ENCODE assay signal across 20 mouse cellular contexts in the genomic region with DNA sequence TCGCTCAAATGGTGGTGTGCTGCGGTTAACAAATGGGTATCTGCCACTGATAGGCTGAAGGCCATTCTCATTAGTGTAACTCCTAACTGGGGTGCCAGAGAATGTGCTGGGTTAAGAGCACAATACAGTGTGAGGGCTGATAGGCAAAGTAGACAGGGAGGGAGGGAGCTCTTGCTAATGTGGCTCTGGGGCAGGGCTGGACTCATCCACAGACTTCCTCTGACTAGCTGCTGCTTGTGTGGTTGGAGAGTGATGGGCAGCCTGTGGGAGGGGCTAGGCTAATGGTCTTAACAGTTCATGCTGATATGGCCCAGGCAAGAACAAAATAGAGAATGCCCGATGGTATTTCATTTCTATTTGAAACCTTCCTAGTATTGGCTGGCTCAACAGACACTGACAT. TPM values are rescaled to one million over a fixed set of nuclear protein-coding genes. Genes with fewer than 3 reads are reported as not detected.
"Had no signal": no experiment of that assay in that cellular context is flagged by ENCODE, and none has a peak within 500 bp of the region (broad histone marks: within the 10 kb centered on the region; RNA-seq: fewer than 3 reads in every experiment).

No protein-coding gene starts in this region.

- ATAC-seq: intestine, embryonic 16.5 days; midbrain, embryonic 16.5 days had no signal

- H3K4me3 ChIP-seq: kidney, embryonic 15.5 days; limb, embryonic 12.5 days; megakaryocyte, embryonic 14.5 days; midbrain, embryonic 12.5 days; neural tube, embryonic 13.5 days had no signal

- H3K9ac ChIP-seq: kidney, embryonic 15.5 days; limb, embryonic 12.5 days; lung, embryonic 14.5 days; midbrain, embryonic 12.5 days; neural tube, embryonic 13.5 days had no signal

- H3K27ac ChIP-seq: kidney, embryonic 15.5 days; limb, embryonic 12.5 days; midbrain, embryonic 12.5 days; neural tube, embryonic 13.5 days had no signal

- DNase-seq: kidney, adult 2 months; kidney, postnatal 14 days; layer of hippocampus, adult 9-11 months; layer of hippocampus, postnatal 36 days; lung, embryonic 14.5 days; lung, postnatal 10 days; lung, postnatal 4 days; retina, postnatal 1 day; right cerebral cortex, postnatal 4 days; spleen, adult 18-20 months; thymus, postnatal 14 days had no signal

- H3K36me3 ChIP-seq: kidney, embryonic 15.5 days; limb, embryonic 12.5 days; midbrain, embryonic 12.5 days; neural tube, embryonic 13.5 days had no signal

- H3K4me1 ChIP-seq: kidney, embryonic 15.5 days; limb, embryonic 12.5 days; neural tube, embryonic 13.5 days had no signal

- H3K27me3 ChIP-seq: kidney, embryonic 15.5 days; limb, embryonic 12.5 days; megakaryocyte, embryonic 14.5 days; midbrain, embryonic 12.5 days; neural tube, embryonic 13.5 days had no signal

- H3K4me2 ChIP-seq: kidney, embryonic 15.5 days; limb, embryonic 12.5 days; lung, embryonic 14.5 days; midbrain, embryonic 12.5 days; neural tube, embryonic 13.5 days had no signal

- H3K9me3 ChIP-seq: kidney, embryonic 15.5 days; limb, embryonic 12.5 days; midbrain, embryonic 12.5 days; neural tube, embryonic 13.5 days had no signal

RNA-seq across cellular contexts. Expression of a gene that starts 44.0 kb away (rescaled TPM):
- total RNA-seq: liver, adult 2 months had no signal
- polyA plus RNA-seq: kidney, adult 2 months; large intestine, adult 2 months; liver, adult 2 months had no signal
